In genomic region chr16:16982636-16983035, GRCm38 (mm10) we compare ENCODE assay signal across 8 mouse cellular contexts. TPM values are rescaled to one million over a fixed set of nuclear protein-coding genes. Genes with fewer than 3 reads are reported as not detected.
DNase-seq lines count a peak whose midpoint lies in the region; ATAC-seq and TF ChIP-seq lines count a peak whose summit lies in the region.

No protein-coding gene starts in this region.

- no peak for TF ChIP-seq CTCF in kidney, adult 2 months (conservative IDR thresholded peaks at IDR 0.05; ENCODE audit: insufficient read depth, insufficient read length, low read depth, low read length)
- TF ChIP-seq CTCF in midbrain, postnatal 0 days (IDR thresholded peaks at IDR 0.05) = no peak

- H3K4me3 ChIP-seq in kidney, adult 2 months (ENCODE audit: insufficient read depth, low read depth, low read length) = peak overlapping the region; percentile 94
- peak overlapping the region; percentile 99 for H3K4me3 ChIP-seq in brown adipose tissue, adult 24 weeks (ENCODE audit: insufficient read depth, low read depth, low read length)
- peak overlapping the region; percentile 98 for H3K4me3 ChIP-seq in hindbrain, embryonic 16.5 days (ENCODE audit: low read length)
- peak overlapping the region; percentile 70 for H3K4me3 ChIP-seq in midbrain, postnatal 0 days (ENCODE audit: low read depth, low read length)

- no peaks in the 10 kb centered on the region for H3K9me3 ChIP-seq in hindbrain, embryonic 16.5 days (ENCODE audit: control insufficient read depth, low read length)
- no peaks in the 10 kb centered on the region for H3K9me3 ChIP-seq in midbrain, postnatal 0 days (ENCODE audit: low read length)

- no peak overlapping the region for H3K27ac ChIP-seq in kidney, adult 2 months (ENCODE audit: insufficient read depth, low read depth, low read length)
- no peak overlapping the region for H3K27ac ChIP-seq in brown adipose tissue, adult 24 weeks (replicated peaks; ENCODE audit: low read depth, low read length)
- peak overlapping the region; percentile 97 for H3K27ac ChIP-seq in hindbrain, embryonic 16.5 days (ENCODE audit: low read depth, low read length)
- peak overlapping the region; percentile 94 for H3K27ac ChIP-seq in midbrain, postnatal 0 days (ENCODE audit: low read depth, low read length)

- peak; percentile 65 for ATAC-seq in hindbrain, embryonic 16.5 days
- ATAC-seq in midbrain, postnatal 0 days (ENCODE audit: low FRiP score) = peak; percentile 47

- no peaks in the 10 kb centered on the region for H3K27me3 ChIP-seq in kidney, adult 2 months (replicated peaks; ENCODE audit: control insufficient read depth, insufficient read depth, low read length)
- no peaks in the 10 kb centered on the region for H3K27me3 ChIP-seq in hindbrain, embryonic 16.5 days (replicated peaks; ENCODE audit: control insufficient read depth, insufficient read depth, low read length)
- H3K27me3 ChIP-seq in midbrain, postnatal 0 days (ENCODE audit: insufficient read depth, low read length) = no peaks in the 10 kb centered on the region

- H3K4me2 ChIP-seq in hindbrain, embryonic 16.5 days (ENCODE audit: low read length) = peak overlapping the region; percentile 79
- H3K4me2 ChIP-seq in midbrain, postnatal 0 days (ENCODE audit: low read depth, low read length, poor library complexity, severe bottlenecking) = peak overlapping the region; percentile 56

- DNase-seq in kidney, adult 2 months = no peak
- no peak for DNase-seq in kidney, adult 8-10 months
- DNase-seq in midbrain, postnatal 0 days (ENCODE audit: low spot score) = no peak
- no peak for DNase-seq in left cerebral cortex, postnatal 4 days
- DNase-seq in left cerebral cortex, adult 8-10 months (ENCODE audit: low spot score in 2 of 2) = no peak
- DNase-seq in spleen, postnatal 14 days (ENCODE audit: low spot score in 2 of 2) = no peak

- peak overlapping the region; percentile 95 for H3K9ac ChIP-seq in hindbrain, embryonic 16.5 days (ENCODE audit: low read depth, low read length)
- peak overlapping the region; percentile 91 for H3K9ac ChIP-seq in midbrain, postnatal 0 days (replicated peaks; ENCODE audit: low read length, poor library complexity, severe bottlenecking)

- 8% methylated on average over 2 of the region's 2 CpGs for whole genome bisulfite sequencing in kidney, adult 2 months
- WGBS in hindbrain, embryonic 16.5 days = 40% methylated on average over 2 of the region's 2 CpGs
- WGBS in midbrain, postnatal 0 days = 26% methylated on average over 1 of the region's 2 CpGs

- TF ChIP-seq POLR2A in kidney, adult 2 months (IDR thresholded peaks at IDR 0.05; ENCODE audit: low read depth, low read length) = no peak

- intact Hi-C loops in left cerebral cortex, postnatal 4 days (cut with DNase I) = no loop called here

- H3K4me1 ChIP-seq in kidney, adult 2 months (ENCODE audit: control insufficient read depth, insufficient read depth, low read length) = peaks cover 3% of the 10 kb centered on the region; the same call in 1 of the 2 replicates
- peaks cover 3% of the 10 kb centered on the region; the same call in 1 of the 2 replicates for H3K4me1 ChIP-seq in brown adipose tissue, adult 24 weeks (ENCODE audit: control insufficient read depth, insufficient read depth, insufficient read length, low read length)
- peaks cover 18% of the 10 kb centered on the region for H3K4me1 ChIP-seq in hindbrain, embryonic 16.5 days (ENCODE audit: control insufficient read depth, insufficient read depth, low read depth, low read length)
- H3K4me1 ChIP-seq in midbrain, postnatal 0 days (ENCODE audit: insufficient read depth, low read length) = peaks cover 13% of the 10 kb centered on the region

- no peaks in the 10 kb centered on the region for H3K36me3 ChIP-seq in kidney, adult 2 months (ENCODE audit: control insufficient read depth, insufficient read depth, low read length)
- peaks cover 4% of the 10 kb centered on the region; the same call in 1 of the 2 replicates for H3K36me3 ChIP-seq in hindbrain, embryonic 16.5 days (ENCODE audit: control insufficient read depth, insufficient read depth, low read length)
- H3K36me3 ChIP-seq in midbrain, postnatal 0 days (ENCODE audit: insufficient read depth, low read length) = no peaks in the 10 kb centered on the region

RNA-seq across cellular contexts. Expression of gene Mapk1, which starts 0.5 kb away (rescaled TPM):
- polyA plus RNA-seq in kidney, adult 2 months (2012; rRNA removed) = 58.2 and 61.6 TPM in 2 replicates
- 76.5 and 81.1 TPM in 2 replicates for polyA plus RNA-seq in brown adipose tissue, adult 24 weeks (2012; ENCODE audit: insufficient read depth, insufficient read length, missing spikeins)
- polyA plus RNA-seq in hindbrain, embryonic 16.5 days (2015; fragmentation: Nextera tagmentation; extraction: Ambion mirVana) = 183 and 184 TPM in 2 replicates
- 210 and 229 TPM in 2 replicates for total RNA-seq in midbrain, postnatal 0 days (2014; rRNA removed)
- 165 and 179 TPM in 2 replicates for polyA plus RNA-seq in midbrain, postnatal 0 days (2015; fragmentation: Nextera tagmentation; extraction: Ambion mirVana)
- 100 to 1,000 TPM; 284 to 293 TPM for total RNA-seq in left cerebral cortex, postnatal 4 days (2021)
- 100 to 1,000 TPM; 414 to 472 (median 438) TPM for total RNA-seq in left cerebral cortex, adult 8-10 months (2022)

Comparison
In these comparisons a context has a peak if more than half of its experiments do, and no peak if none do; other contexts are left out.
1. H3K27ac ChIP-seq: peak in hindbrain, embryonic 16.5 days (single experiment) and midbrain, postnatal 0 days (single experiment); none in kidney, adult 2 months (single experiment) and brown adipose tissue, adult 24 weeks (single experiment).
2. Peak in every context shown above with its lines, with median percentiles within 50 percentile points of each other: H3K4me3 ChIP-seq.